12 mouse cellular contexts compared by ENCODE assay signal in genomic region chr3:37201122-37201916, GRCm38 (mm10). TPM values are rescaled to one million over a fixed set of nuclear protein-coding genes. Genes with fewer than 3 reads are reported as not detected.
A peak's percentile ranks its signal among the peaks of the same experiment; 100 is the strongest.
DNase-seq lines count a peak whose midpoint lies in the region; ATAC-seq and TF ChIP-seq lines count a peak whose summit lies in the region.
"Had no signal": no experiment of that assay in that cellular context is flagged by ENCODE, and none has a peak within 500 bp of the region (broad histone marks: within the 10 kb centered on the region; RNA-seq: fewer than 3 reads in every experiment).

No protein-coding gene starts in this region.

- no peak overlapping the region for H3K9ac ChIP-seq in hindbrain, embryonic 11.5 days (ENCODE audit: low read depth, low read length)
- no peak overlapping the region for H3K9ac ChIP-seq in ES-Bruce4 (ENCODE audit: low read depth, poor library complexity, severe bottlenecking)
- no peak overlapping the region for H3K9ac ChIP-seq in liver, embryonic 13.5 days

- TF ChIP-seq POLR2A in ES-Bruce4 (IDR thresholded peaks at IDR 0.05; ENCODE audit: insufficient read depth, low read length) = no peak

- H3K4me3 ChIP-seq in hindbrain, embryonic 10.5 days = no peak overlapping the region
- H3K4me3 ChIP-seq in hindbrain, embryonic 11.5 days (ENCODE audit: low read depth, low read length) = no peak overlapping the region
- H3K4me3 ChIP-seq in ES-Bruce4 (ENCODE audit: low read depth, low read length) = no peak overlapping the region
- no peak overlapping the region for H3K4me3 ChIP-seq in liver, embryonic 13.5 days (replicated peaks)
- H3K4me3 ChIP-seq: erythroblast, embryonic 14.5 days had no signal

- no peaks in the 10 kb centered on the region for H3K27me3 ChIP-seq in hindbrain, embryonic 10.5 days (ENCODE audit: insufficient read depth, poor library complexity, severe bottlenecking)
- H3K27me3 ChIP-seq in hindbrain, embryonic 11.5 days (ENCODE audit: control insufficient read depth, insufficient read depth, low read length) = no peaks in the 10 kb centered on the region
- no peaks in the 10 kb centered on the region for H3K27me3 ChIP-seq in ES-Bruce4 (ENCODE audit: control insufficient read depth, insufficient read depth, low read length, poor library complexity, severe bottlenecking)
- H3K27me3 ChIP-seq in liver, embryonic 13.5 days = no peaks in the 10 kb centered on the region

- WGBS in hindbrain, embryonic 10.5 days = 61% methylated on average over 6 of the region's 6 CpGs
- 63% methylated on average over 6 of the region's 6 CpGs for WGBS in hindbrain, embryonic 11.5 days
- WGBS in liver, embryonic 13.5 days (ENCODE audit: insufficient replicate concordance) = 37% methylated on average over 6 of the region's 6 CpGs

- H3K36me3 ChIP-seq in hindbrain, embryonic 10.5 days = no peaks in the 10 kb centered on the region
- H3K36me3 ChIP-seq in hindbrain, embryonic 11.5 days (ENCODE audit: control insufficient read depth, insufficient read depth, low read length) = no peaks in the 10 kb centered on the region
- no peaks in the 10 kb centered on the region for H3K36me3 ChIP-seq in ES-Bruce4 (ENCODE audit: control insufficient read depth, insufficient read depth, low read length, poor library complexity, severe bottlenecking)
- H3K36me3 ChIP-seq in liver, embryonic 13.5 days = no peaks in the 10 kb centered on the region

- TF ChIP-seq CTCF in ES-Bruce4 (IDR thresholded peaks at IDR 0.05; ENCODE audit: low read depth, low read length) = no peak

- intact Hi-C loops in heart, postnatal 10 days (cut with DNase I) = loop anchor here (5.0 kb wide), 2 partner anchors 234 to 359 kb away; no protein-coding TSS in a partner anchor

- TF ChIP-seq EP300 in ES-Bruce4 (IDR thresholded peaks at IDR 0.05; ENCODE audit: insufficient read depth, low read depth, low read length) = 0 out of 2 replicates have a peak, but pooled peaks have one; percentile 31

- peak overlapping the region; percentile 59 for H3K27ac ChIP-seq in hindbrain, embryonic 10.5 days
- no peak overlapping the region for H3K27ac ChIP-seq in hindbrain, embryonic 11.5 days (ENCODE audit: low read depth, low read length)
- H3K27ac ChIP-seq in ES-Bruce4 (ENCODE audit: insufficient read depth, low read length) = no peak overlapping the region
- H3K27ac ChIP-seq in liver, embryonic 13.5 days = no peak overlapping the region

- no peaks in the 10 kb centered on the region for H3K9me3 ChIP-seq in hindbrain, embryonic 10.5 days
- no peaks in the 10 kb centered on the region for H3K9me3 ChIP-seq in hindbrain, embryonic 11.5 days (ENCODE audit: control insufficient read depth, low read length)
- H3K9me3 ChIP-seq in ES-Bruce4 (replicated peaks; ENCODE audit: control insufficient read depth, insufficient read depth, low read length, poor library complexity, severe bottlenecking) = no peaks in the 10 kb centered on the region
- H3K9me3 ChIP-seq in liver, embryonic 13.5 days (replicated peaks) = no peaks in the 10 kb centered on the region

- no peak overlapping the region for H3K4me2 ChIP-seq in hindbrain, embryonic 11.5 days (replicated peaks; ENCODE audit: low read depth, low read length)
- H3K4me2 ChIP-seq in liver, embryonic 13.5 days = 0 out of 2 replicates have a peak overlapping the region, but pooled peaks have one; percentile 6

- ATAC-seq in hindbrain, embryonic 11.5 days (ENCODE audit: low FRiP score) = no peak
- ATAC-seq in liver, embryonic 13.5 days (ENCODE audit: low read depth) = peak; percentile 61

- H3K4me1 ChIP-seq in hindbrain, embryonic 10.5 days (replicated peaks) = peaks cover 20% of the 10 kb centered on the region
- H3K4me1 ChIP-seq in hindbrain, embryonic 11.5 days (replicated peaks; ENCODE audit: control insufficient read depth, insufficient read depth, low read length) = no peaks in the 10 kb centered on the region
- H3K4me1 ChIP-seq in ES-Bruce4 (ENCODE audit: control insufficient read depth, insufficient read depth, low read length) = peaks cover 3% of the 10 kb centered on the region
- H3K4me1 ChIP-seq in liver, embryonic 13.5 days (replicated peaks) = peaks cover 8% of the 10 kb centered on the region; the same call in 1 of the 2 replicates

- no peak for DNase-seq in hindbrain, embryonic 10.5 days (ENCODE audit: low spot score)
- DNase-seq in hindbrain, embryonic 11.5 days (ENCODE audit: low spot score) = no peak
- DNase-seq in embryo, embryonic 11 days = peak; percentile 29
- DNase-seq in liver, embryonic 13.5 days = no peak
- DNase-seq in adrenal gland, postnatal 25 days = no peak
- no peak for DNase-seq in heart, postnatal 10 days
- no peak for DNase-seq in left cerebral cortex, adult 11 months (ENCODE audit: low spot score)
- DNase-seq: heart, postnatal 14 days; right cerebral cortex, postnatal 4 days had no signal

RNA-seq across cellular contexts. Expression of gene Il21, which starts 31.1 kb away (rescaled TPM):
- polyA plus RNA-seq in hindbrain, embryonic 10.5 days (2016; fragmentation: Nextera tagmentation; extraction: Ambion mirVana) = not detected in 2 replicates
- polyA plus RNA-seq in hindbrain, embryonic 11.5 days (2014; fragmentation: Nextera tagmentation; extraction: Ambion mirVana) = not detected in 2 replicates
- polyA plus RNA-seq in ES-Bruce4 (2011; ENCODE audit: insufficient read depth, insufficient read length, low read depth, missing spikeins) = not detected in 2 replicates
- not detected in 2 replicates for polyA plus RNA-seq in liver, embryonic 13.5 days (2015; fragmentation: Nextera tagmentation; extraction: Ambion mirVana)
- total RNA-seq in adrenal gland, postnatal 25 days (2021) = not detected in 2 replicates
- not detected for total RNA-seq in heart, postnatal 10 days (2021)
- total RNA-seq: heart, postnatal 14 days; monocyte, adult 5-6 weeks had no signal
- polyA plus RNA-seq: erythroblast, embryonic 14.5 days had no signal
